Mouse (Mus musculus) midbrain, embryonic 13.5 days (tissue): ENCODE results near the gene Syap1. TPM values are rescaled to one million over a fixed set of nuclear protein-coding genes. Genes with fewer than 3 reads are reported as not detected.
"Not testable (repeated sequence)": the region's sequence is repeated elsewhere in the genome, so short reads cannot be mapped to it uniquely, and the experiment has no call there.

Source experiments
- ATAC-seq: fragments of 200-750 bp; cut with Nextera tagmentation; 2 replicates; pipeline ENCODE4 v1.8.0; 2017; ENCODE audit warnings: mild to moderate bottlenecking, moderate TSS enrichment, moderate library complexity
- H3K27ac ChIP-seq: fragments of 300-500 bp; sonication (generic); 2 replicates; pipeline ENCODE4 v1.5.1; 2015; ENCODE audit warnings: inconsistent platforms, mild to moderate bottlenecking, moderate library complexity
- H3K27me3 ChIP-seq: fragments of 300-500 bp; sonication (generic); 2 replicates; pipeline ENCODE4 v1.6.1; 2015; ENCODE audit warnings: mild to moderate bottlenecking, inconsistent platforms
- H3K36me3 ChIP-seq: fragments of 300-500 bp; sonication (generic); 2 replicates; pipeline ENCODE4 v1.6.1; 2015; ENCODE audit warnings: mild to moderate bottlenecking, inconsistent platforms
- H3K4me1 ChIP-seq: fragments of 300-500 bp; sonication (generic); replicated peaks from 2 replicates; pipeline ENCODE4 v1.6.1; 2015; ENCODE audit warnings: inconsistent platforms
- H3K4me2 ChIP-seq: fragments of 300-500 bp; sonication (generic); replicated peaks from 2 replicates; pipeline ENCODE4 v1.6.1; 2015; ENCODE audit warnings: moderate library complexity, mild to moderate bottlenecking, inconsistent platforms
- H3K4me3 ChIP-seq: fragments of 300-500 bp; sonication (generic); replicated peaks from 2 replicates; pipeline ENCODE4 v1.5.1; 2015; ENCODE audit warnings: mild to moderate bottlenecking, inconsistent platforms
- H3K9ac ChIP-seq: fragments of 300-500 bp; sonication (generic); replicated peaks from 2 replicates; pipeline ENCODE4 v1.6.1; 2015; ENCODE audit warnings: mild to moderate bottlenecking, inconsistent platforms
- H3K9me3 ChIP-seq: fragments of 300-500 bp; sonication (generic); 2 replicates; pipeline ENCODE4 v1.6.1; 2016; ENCODE audit warnings: mild to moderate bottlenecking, inconsistent platforms
- WGBS: fragments of 180-500 bp; shearing (Covaris S2); methylation state at CpG from one replicate; pipeline ENCODE4 v1.1.7; 2015; 5-methylcytosine and 5-hydroxymethylcytosine counted together
- polyA plus RNA-seq: library from polyadenylated mRNA; unstranded; fragments of >200 nt; fragmentation: Nextera tagmentation; extraction: Ambion mirVana; gene quantifications from 2 replicates; pipeline ENCODE4 v1.2.1, GENCODE M21; 2015

The Syap1 gene
- 29.2 and 29.4 TPM in 2 replicates for polyA plus RNA-seq

DNA sequence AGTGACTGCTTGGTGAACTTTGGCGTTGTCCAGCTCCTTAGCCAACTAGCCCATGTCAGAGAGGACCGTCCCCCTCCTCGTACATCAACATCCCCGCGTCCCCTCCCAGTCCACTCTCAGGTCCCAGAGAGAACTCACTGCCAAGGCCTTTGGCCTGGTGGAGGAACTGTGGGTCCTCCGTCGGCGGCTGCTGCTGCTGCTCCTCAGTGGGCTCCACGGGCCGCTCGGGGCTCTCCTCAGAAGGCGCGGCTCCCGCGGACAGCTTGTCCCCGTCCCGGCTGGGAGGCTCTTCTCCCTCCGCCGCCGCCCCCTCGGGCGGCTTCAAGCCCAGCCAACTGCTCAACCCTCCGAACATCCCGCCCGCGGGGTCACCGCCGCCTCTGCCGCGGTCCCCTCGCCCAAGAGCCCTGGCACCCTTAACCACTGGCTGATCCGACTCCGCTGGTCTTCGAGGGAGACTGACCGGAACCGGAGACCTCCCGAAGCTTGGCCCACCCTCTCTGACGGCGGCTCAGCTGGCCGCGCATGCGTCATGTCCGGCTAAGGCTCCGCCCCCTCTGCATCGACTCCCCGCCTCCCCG, at the start of gene Syap1:
TSS of gene Syap1 (minus strand) at position 517 of the 581 bp plus-strand sequence.
- H3K4me1 ChIP-seq: peaks cover 15% of the 10 kb centered on the region
- peak; percentile 98 for ATAC-seq

DNA sequence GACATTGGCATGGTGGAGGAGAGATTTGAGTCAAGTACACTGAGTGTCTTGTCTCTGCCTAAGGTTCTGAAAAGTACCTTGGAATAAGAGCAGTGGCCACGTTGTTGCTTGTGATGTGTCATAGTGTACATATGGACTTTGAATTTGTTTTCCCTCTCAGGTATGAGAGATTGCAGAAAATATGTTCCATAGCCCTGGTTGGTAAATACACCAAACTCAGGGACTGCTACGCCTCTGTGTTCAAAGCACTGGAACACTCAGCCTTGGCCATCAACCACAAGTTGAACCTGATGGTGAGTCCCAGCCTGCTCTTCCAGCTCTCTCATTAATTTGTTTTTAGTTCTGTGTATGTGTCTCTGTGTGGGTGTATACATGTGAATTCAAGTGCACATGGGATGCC, 43.2 kb upstream of the Syap1 start:
- WGBS: 94% methylated on average over 2 of the region's 2 CpGs
- Histone ChIP-seq H3K36me3 (peaks cover 20% of the 10 kb centered on the region), H3K9me3 (no peaks in the 10 kb centered on the region), H3K4me2 (no peak overlapping the region), H3K4me1 (no peaks in the 10 kb centered on the region), H3K9ac (no peak overlapping the region), H3K27ac (no peak overlapping the region), H3K27me3 (no peaks in the 10 kb centered on the region), H3K4me3 (no peak overlapping the region)
- ATAC-seq: no peak

More for the DNA sequence above, at the start of gene Syap1:
- Histone ChIP-seq H3K4me3 (peak within 1 kb of the TSS; percentile 70), H3K27me3 (no peaks in the 10 kb centered on the region; the same call in 1 of the 2 replicates), H3K9me3 (no peaks in the 10 kb centered on the region), H3K36me3 (no peaks in the 10 kb centered on the region), H3K9ac (peak within 1 kb of the TSS; percentile 81), H3K4me2 (peak within 1 kb of the TSS; percentile 60), H3K27ac (peak within 1 kb of the TSS; percentile 30; the same call in 1 of the 2 replicates)
- WGBS: 26% methylated on average over 44 of the region's 47 CpGs

DNA sequence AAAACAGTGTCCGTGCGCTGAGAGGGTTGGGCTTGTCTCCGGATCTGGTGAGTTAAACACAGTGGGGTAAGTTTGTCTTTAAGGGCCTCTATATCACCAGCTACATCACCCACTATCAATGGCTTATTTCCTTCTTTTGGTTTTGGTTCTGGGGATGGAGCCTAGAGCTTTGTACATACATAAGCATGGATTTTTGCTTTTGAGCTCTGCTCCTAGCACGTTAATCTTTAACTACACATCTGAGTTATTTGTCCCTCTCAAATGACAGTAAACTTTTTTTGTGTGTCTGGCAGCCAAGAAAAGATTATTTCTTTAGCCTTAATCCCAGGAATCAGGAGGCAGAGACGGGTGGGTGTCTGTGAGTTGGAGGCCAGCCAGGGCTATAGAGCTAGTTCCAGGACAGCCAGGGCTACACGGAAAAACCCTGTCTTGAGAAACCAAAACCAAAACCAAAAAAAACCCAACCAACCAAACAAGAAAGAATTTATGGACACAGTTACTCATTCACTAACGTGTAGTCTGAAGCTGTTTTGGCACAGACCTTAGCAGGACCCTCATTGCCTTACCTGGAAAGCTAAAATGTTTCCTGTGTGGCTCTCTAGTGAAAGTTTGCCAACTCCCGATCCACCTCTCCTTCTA, 33.4 kb upstream of the Syap1 start:
- no peak overlapping the region for H3K4me2 ChIP-seq
- no peak overlapping the region for H3K9ac ChIP-seq
- no peaks in the 10 kb centered on the region for H3K9me3 ChIP-seq
- 91% methylated on average over 8 of the region's 8 CpGs for WGBS
- H3K36me3 ChIP-seq: peaks cover 25% of the 10 kb centered on the region
- H3K4me3 ChIP-seq: no peak overlapping the region
- no peak for ATAC-seq
- H3K27ac ChIP-seq: no peak overlapping the region
- peaks cover 3% of the 10 kb centered on the region; the same call in 1 of the 2 replicates for H3K27me3 ChIP-seq
- H3K4me1 ChIP-seq: no peaks in the 10 kb centered on the region

DNA sequence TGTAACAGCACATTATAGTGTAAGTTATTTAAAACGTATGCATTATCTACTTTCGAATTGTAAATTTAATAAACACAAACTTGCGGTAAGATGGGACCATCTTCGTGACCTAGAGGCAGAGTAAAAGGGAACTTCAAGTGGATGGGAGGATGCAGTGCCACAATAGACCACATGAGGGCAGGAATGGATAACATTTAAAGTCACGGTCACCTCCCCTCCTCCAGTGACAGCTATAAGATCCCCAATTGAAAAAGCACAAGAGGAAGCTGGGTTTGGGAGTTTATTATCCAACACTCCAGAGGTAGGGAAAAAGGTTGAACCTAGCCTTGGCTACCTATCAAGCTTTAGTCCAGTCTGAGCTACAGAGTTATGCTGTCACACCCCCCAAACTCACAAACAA, 27.4 kb upstream of the Syap1 start:
- Histone ChIP-seq H3K27ac (no peak overlapping the region), H3K4me1 (no peaks in the 10 kb centered on the region), H3K4me2 (no peak overlapping the region), H3K9ac (no peak overlapping the region), H3K27me3 (no peaks in the 10 kb centered on the region), H3K36me3 (peaks cover 20% of the 10 kb centered on the region), H3K9me3 (no peaks in the 10 kb centered on the region), H3K4me3 (no peak overlapping the region)
- ATAC-seq: peak; percentile 30; the same call in 1 of the 2 replicates
- WGBS: 47% methylated on average over 5 of the region's 5 CpGs

DNA sequence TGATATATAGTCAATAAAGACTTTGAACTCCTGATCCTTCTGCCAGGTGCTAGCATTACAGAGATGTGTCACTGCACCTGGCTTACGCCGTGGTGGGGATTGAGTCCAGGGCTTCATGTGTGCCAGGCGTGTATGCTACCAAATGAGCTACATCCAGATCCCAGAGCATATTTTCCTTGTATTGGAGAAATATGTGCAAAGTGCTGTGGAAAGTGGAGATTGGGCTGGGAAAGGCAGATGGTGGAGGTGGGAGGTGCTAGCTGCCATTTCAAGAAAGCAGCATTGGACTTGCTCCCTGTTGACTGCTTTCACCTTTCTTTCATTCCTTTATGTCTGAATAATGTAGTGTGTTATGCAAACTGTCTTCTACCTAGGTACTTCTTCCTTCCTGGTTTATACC, 25.4 kb upstream of the Syap1 start:
- no peak for ATAC-seq
- WGBS: 96% methylated on average over 3 of the region's 3 CpGs
- Histone ChIP-seq H3K4me2 (no peak overlapping the region), H3K27me3 (no peaks in the 10 kb centered on the region), H3K36me3 (peaks cover 29% of the 10 kb centered on the region), H3K4me1 (no peaks in the 10 kb centered on the region), H3K9ac (no peak overlapping the region), H3K9me3 (no peaks in the 10 kb centered on the region), H3K27ac (no peak overlapping the region), H3K4me3 (no peak overlapping the region)

DNA sequence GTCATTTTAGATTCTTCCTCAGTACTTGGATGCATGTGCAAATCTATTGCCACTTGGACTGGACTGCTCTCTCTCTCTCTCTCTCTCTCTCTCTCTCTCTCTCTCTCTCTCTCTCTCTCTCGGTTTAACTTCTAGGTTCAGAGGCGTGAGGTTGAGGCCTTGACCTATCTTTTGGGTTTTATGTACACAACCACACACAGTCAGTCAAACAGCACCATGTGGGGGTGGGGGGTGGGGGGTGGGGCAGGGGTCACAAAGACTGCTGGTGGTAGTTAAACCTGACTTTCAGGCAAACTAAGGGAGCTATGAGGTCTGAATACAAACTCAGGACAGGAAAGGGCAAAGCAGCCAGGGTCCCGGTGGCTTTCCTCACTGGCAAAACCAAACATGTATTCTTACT, 19.3 kb upstream of the Syap1 start:
- no peak overlapping the region for H3K9ac ChIP-seq
- H3K27me3 ChIP-seq: no peaks in the 10 kb centered on the region
- H3K4me1 ChIP-seq: peaks cover 4% of the 10 kb centered on the region; the same call in 1 of the 2 replicates
- peaks cover 21% of the 10 kb centered on the region for H3K36me3 ChIP-seq
- H3K27ac ChIP-seq: no peak overlapping the region
- no peak for ATAC-seq
- no peak overlapping the region for H3K4me3 ChIP-seq
- H3K4me2 ChIP-seq: no peak overlapping the region
- H3K9me3 ChIP-seq: no peaks in the 10 kb centered on the region
- 71% methylated on average over 3 of the region's 3 CpGs for WGBS

DNA sequence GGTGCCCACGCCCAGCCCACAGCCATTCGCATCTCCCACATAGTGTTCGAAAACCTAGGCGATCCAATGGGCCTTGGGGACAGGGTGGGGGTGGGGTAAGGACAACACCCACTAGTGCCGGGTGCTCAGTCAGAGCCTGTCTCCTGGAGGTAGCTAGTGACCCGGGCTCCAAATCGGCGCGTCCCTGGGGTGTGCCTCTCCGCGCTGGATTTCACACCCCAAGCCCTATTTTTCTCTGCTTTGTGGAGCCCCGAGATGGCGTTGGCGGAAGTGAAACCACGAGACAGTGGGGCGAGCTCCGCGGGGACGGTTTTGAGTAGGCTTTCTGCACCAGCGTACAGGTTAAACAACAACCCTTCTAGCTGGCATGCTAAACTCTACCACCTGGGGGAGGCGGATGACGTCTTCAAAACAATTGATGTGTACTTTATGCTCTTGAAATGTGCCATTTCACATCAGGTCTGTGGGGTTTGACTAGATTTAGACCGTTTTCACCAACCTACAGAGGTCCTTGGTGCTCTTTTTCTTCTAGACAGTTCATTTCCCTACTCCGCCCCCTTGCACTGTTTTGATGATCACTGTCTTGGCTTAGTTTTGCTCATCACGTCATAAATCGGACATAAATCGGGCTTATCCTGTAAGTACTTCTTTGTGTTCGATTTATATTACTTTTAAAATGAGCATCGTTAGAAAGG, 13.9 kb upstream of the Syap1 start:
- Histone ChIP-seq H3K9me3 (no peaks in the 10 kb centered on the region), H3K36me3 (no peaks in the 10 kb centered on the region), H3K27me3 (no peaks in the 10 kb centered on the region; the same call in 1 of the 2 replicates), H3K4me2 (peak overlapping the region; percentile 67), H3K27ac (peak overlapping the region; percentile 62), H3K4me1 (peaks cover 6% of the 10 kb centered on the region; the same call in 1 of the 2 replicates), H3K9ac (peak overlapping the region; percentile 76), H3K4me3 (peak overlapping the region; percentile 60)
- ATAC-seq: peak; percentile 83
- 23% methylated on average over 29 of the region's 29 CpGs for WGBS

DNA sequence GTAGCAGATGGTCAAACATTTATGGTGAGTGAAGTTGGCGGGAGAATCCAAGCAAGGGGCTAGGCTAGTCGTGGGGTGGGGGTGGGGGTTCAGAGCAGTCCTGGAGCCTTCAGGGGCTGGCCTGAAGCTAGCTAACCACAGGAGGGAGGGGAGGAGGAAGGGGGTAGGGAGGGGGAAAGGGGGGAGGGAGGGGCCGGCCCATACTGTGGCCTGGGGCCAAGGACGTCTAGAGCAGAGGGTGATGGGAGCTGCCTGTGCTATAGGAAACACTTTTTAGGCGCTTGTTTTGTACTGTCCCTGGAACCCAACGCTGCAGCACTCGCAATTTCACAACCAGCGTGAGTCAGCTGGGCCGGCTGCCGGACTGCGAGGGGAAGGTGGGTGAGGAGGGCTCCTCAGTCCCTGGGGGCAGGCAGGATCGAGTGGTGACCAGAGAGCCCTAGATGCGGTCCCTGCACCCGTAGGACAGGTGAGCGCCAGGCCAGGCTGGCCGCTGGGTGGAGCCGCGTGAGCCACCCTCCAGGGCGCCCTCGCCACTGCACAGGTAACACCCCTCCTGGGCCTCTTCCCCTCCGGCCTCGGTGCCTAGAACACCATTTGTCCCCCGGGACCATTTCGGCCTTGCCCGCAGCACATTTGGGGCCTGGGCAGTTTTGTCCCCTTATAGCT, 13.3 kb upstream of the Syap1 start:
- Histone ChIP-seq H3K9me3 (no peaks in the 10 kb centered on the region), H3K36me3 (no peaks in the 10 kb centered on the region), H3K4me2 (peak overlapping the region; percentile 67), H3K27me3 (no peaks in the 10 kb centered on the region; the same call in 1 of the 2 replicates), H3K4me3 (peak overlapping the region; percentile 60), H3K4me1 (peaks cover 6% of the 10 kb centered on the region; the same call in 1 of the 2 replicates), H3K9ac (peak overlapping the region; percentile 76), H3K27ac (peak overlapping the region; percentile 62)
- WGBS: 20% methylated on average over 23 of the region's 25 CpGs
- peak; percentile 91 for ATAC-seq

DNA sequence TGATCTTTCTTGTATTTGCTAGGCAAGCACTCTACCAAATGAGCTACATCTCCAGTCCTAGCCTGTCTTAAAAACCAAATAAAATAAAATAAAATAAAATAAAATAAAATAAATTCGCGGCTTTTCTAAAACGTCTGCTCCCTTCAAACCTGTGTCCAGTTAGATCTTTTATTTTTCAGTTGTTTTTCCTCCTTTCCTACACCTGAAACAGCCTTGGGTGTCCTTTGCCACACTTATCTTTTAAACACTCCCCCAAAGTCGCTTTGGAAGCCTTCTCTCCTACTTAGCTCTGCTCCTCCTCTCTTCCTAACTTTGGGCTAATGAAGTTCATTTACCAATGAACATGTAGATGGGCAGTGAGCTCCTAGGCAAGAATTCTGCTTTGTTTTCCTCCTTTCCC, 12.7 kb upstream of the Syap1 start, which contains the start of gene Ctps2:
TSS of gene Ctps2 (plus strand) at position 301 of the 400 bp plus-strand sequence.
- Histone ChIP-seq H3K9me3 (no peaks in the 10 kb centered on the region), H3K4me1 (peaks cover 6% of the 10 kb centered on the region; the same call in 1 of the 2 replicates), H3K36me3 (no peaks in the 10 kb centered on the region), H3K27ac (peak within 1 kb of the TSS; percentile 62), H3K4me3 (peak within 1 kb of the TSS; percentile 60), H3K9ac (peak within 1 kb of the TSS; percentile 76), H3K4me2 (peak within 1 kb of the TSS; percentile 67), H3K27me3 (no peaks in the 10 kb centered on the region; the same call in 1 of the 2 replicates)
- WGBS: 29% methylated on average over 4 of the region's 4 CpGs
- no peak for ATAC-seq

DNA sequence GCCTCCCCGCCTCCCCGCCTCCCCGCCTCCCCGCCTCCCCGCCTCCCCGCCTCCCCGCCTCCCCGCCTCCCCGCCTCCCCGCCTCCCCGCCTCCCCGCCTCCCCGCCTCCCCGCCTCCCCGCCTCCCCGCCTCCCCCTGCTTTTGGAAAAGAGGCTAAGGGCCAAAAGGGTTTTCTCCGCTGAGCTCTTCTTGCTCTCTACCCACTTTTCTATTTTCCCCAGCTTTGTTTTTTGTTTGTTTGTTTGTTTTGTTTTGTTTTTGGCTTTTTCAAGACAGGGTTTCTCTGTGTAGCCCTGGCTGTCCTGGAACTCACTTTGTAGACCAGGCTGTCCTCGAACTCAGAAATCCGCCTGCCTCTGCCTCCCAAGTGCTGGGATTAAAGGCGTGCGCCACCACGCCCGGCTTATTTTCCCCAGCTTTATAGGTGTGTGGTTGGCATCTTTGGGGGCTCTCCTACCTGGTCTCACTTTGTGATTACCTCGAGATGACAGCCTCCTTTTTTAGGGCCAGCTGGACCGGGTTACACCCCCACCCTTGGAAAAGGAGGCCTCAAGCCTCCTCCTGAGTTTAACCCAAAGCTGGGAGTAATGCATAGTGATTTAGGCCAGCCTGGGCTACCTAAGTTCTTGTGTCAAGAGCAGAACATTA, 452 bp upstream of the Syap1 start:
- ATAC-seq: peak; percentile 49
- WGBS: 73% methylated on average over 10 of the region's 25 CpGs
- not testable (repeated sequence) for H3K4me3 ChIP-seq

DNA sequence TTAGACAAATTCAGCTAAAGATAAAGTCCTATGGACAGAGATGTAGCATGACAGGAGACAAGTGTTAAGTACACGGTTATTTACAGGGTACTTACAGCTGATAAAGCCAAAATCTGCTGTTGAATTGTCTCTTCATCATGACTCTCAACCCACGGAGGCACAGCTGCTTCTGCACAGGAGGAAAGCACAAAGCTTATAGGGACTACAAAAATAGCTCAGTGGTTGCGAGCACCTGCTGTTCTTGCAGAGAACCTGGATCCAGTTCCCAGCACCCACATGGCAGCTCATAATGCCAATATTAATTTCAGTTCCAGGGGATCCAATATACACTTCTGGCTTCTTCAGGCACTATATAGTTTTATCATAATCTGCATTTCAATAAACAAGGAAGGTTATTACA, 10.0 kb downstream of the Syap1 start:
- no peak overlapping the region for H3K4me2 ChIP-seq
- no peaks in the 10 kb centered on the region for H3K9me3 ChIP-seq
- H3K27ac ChIP-seq: no peak overlapping the region
- no peak overlapping the region for H3K9ac ChIP-seq
- H3K27me3 ChIP-seq: no peaks in the 10 kb centered on the region
- H3K4me1 ChIP-seq: no peaks in the 10 kb centered on the region
- no peak for ATAC-seq
- whole genome bisulfite sequencing: 80% methylated on average over 3 of the region's 3 CpGs
- no peak overlapping the region for H3K4me3 ChIP-seq
- peaks cover 29% of the 10 kb centered on the region for H3K36me3 ChIP-seq

More for the DNA sequence above, 452 bp upstream of the Syap1 start:
- H3K36me3 ChIP-seq, H3K27me3 ChIP-seq, H3K27ac ChIP-seq, H3K9ac ChIP-seq, H3K9me3 ChIP-seq, H3K4me2 ChIP-seq: not testable (repeated sequence)
- peaks cover 15% of the 10 kb centered on the region for H3K4me1 ChIP-seq
